Mouse (Mus musculus) bone marrow macrophage, adult 2 months (primary cell): ENCODE measurements around the gene Kdm2a.

Source experiments
- CTCF ChIP-seq: IDR thresholded peaks from 2 replicates; pipeline ENCODE4 v1.5.1; 2012; ENCODE audit warnings: low read depth, mild to moderate bottlenecking, low read length, moderate library complexity
- POLR2A ChIP-seq: IDR thresholded peaks from 2 replicates; pipeline ENCODE4 v1.6.1; 2012; ENCODE audit warnings: mild to moderate bottlenecking, low read depth, low read length, borderline replicate concordance

- TF ChIP-seq CTCF (no peak), POLR2A (no peak)
These were observed 127.9 kb downstream of the Kdm2a start for GRCm38 (mm10) chr19:4270187-4270586.
